Comparison of ENCODE assay signal across 14 mouse cellular contexts in genomic region chr5:66139634-66140295, GRCm38 (mm10). TPM values are rescaled to one million over a fixed set of nuclear protein-coding genes. Genes with fewer than 3 reads are reported as not detected.
DNase-seq lines count a peak whose midpoint lies in the region; ATAC-seq and TF ChIP-seq lines count a peak whose summit lies in the region.
"Had no signal": no experiment of that assay in that cellular context is flagged by ENCODE, and none has a peak within 500 bp of the region (broad histone marks: within the 10 kb centered on the region; RNA-seq: fewer than 3 reads in every experiment).

No protein-coding gene starts in this region.

- peak overlapping the region; percentile 45; the same call in 1 of the 2 replicates for H3K27ac ChIP-seq in kidney, embryonic 16.5 days (ENCODE audit: low read length)
- H3K27ac ChIP-seq in small intestine, adult 2 months (ENCODE audit: insufficient read depth, low read depth, low read length): 0 out of 2 replicates have a peak overlapping the region, but pooled peaks have one; percentile 15
- H3K27ac ChIP-seq: limb, embryonic 12.5 days had no signal

- H3K4me1 ChIP-seq in kidney, embryonic 16.5 days (ENCODE audit: insufficient read depth, low read length): peaks cover 13% of the 10 kb centered on the region; the same call in 1 of the 2 replicates
- H3K4me1 ChIP-seq in small intestine, adult 2 months (ENCODE audit: control insufficient read depth, insufficient read depth, insufficient read length, low read length): peaks cover 5% of the 10 kb centered on the region; the same call in 1 of the 2 replicates

- peak; percentile 71 for ATAC-seq in common myeloid progenitor, adult 5-6 weeks (replicated peaks; ENCODE audit: low read depth, poor library complexity, severe bottlenecking)
- peak; percentile 64 for ATAC-seq in kidney, embryonic 16.5 days (ENCODE audit: low FRiP score, low TSS enrichment)

- 17% methylated on average over 6 of the region's 6 CpGs for WGBS in kidney, embryonic 16.5 days
- 16% methylated on average over 6 of the region's 6 CpGs for WGBS in small intestine, adult 2 months

- no peaks in the 10 kb centered on the region for H3K36me3 ChIP-seq in kidney, embryonic 16.5 days (ENCODE audit: insufficient read depth, low read length)
- H3K36me3 ChIP-seq in small intestine, adult 2 months (ENCODE audit: control insufficient read depth, insufficient read depth, low read length): no peaks in the 10 kb centered on the region; the same call in 1 of the 2 replicates
- H3K36me3 ChIP-seq: limb, embryonic 12.5 days had no signal

- TF ChIP-seq CTCF in small intestine, adult 2 months (IDR thresholded peaks at IDR 0.05; ENCODE audit: extremely low read depth, insufficient read length, insufficient replicate concordance, low read depth, low read length): no peak

- H3K4me3 ChIP-seq in kidney, embryonic 16.5 days (ENCODE audit: low read length): no peak overlapping the region
- H3K4me3 ChIP-seq in small intestine, adult 2 months (ENCODE audit: low read depth, low read length): no peak overlapping the region
- H3K4me3 ChIP-seq: erythroblast, embryonic 14.5 days; limb, embryonic 12.5 days had no signal

- no peaks in the 10 kb centered on the region for H3K27me3 ChIP-seq in kidney, embryonic 16.5 days (ENCODE audit: insufficient read depth, low read length)
- no peaks in the 10 kb centered on the region for H3K27me3 ChIP-seq in small intestine, adult 2 months (ENCODE audit: control insufficient read depth, insufficient read depth, low read length)

- H3K9ac ChIP-seq in kidney, embryonic 16.5 days (replicated peaks; ENCODE audit: low read length): no peak overlapping the region
- H3K9ac ChIP-seq: limb, embryonic 12.5 days had no signal

- H3K4me2 ChIP-seq in kidney, embryonic 16.5 days (replicated peaks; ENCODE audit: low read depth, low read length): no peak overlapping the region
- H3K4me2 ChIP-seq: limb, embryonic 12.5 days had no signal

- no peaks in the 10 kb centered on the region for H3K9me3 ChIP-seq in kidney, embryonic 16.5 days (ENCODE audit: low read length)
- H3K9me3 ChIP-seq: limb, embryonic 12.5 days had no signal

- peak; percentile 50 for DNase-seq in kidney, adult 18-20 months
- DNase-seq in kidney, postnatal 4 days: no peak
- no peak for DNase-seq in layer of hippocampus, adult 9-10 months (ENCODE audit: low spot score)
- DNase-seq in thymus, postnatal 4 days: no peak
- no peak for DNase-seq in heart, postnatal 4 days
- DNase-seq: adrenal gland, postnatal 25 days; cerebellum, postnatal 25 days; layer of hippocampus, adult 9-11 months; lung, postnatal 4 days had no signal

- no peak for TF ChIP-seq POLR2A in small intestine, adult 2 months (IDR thresholded peaks at IDR 0.05; ENCODE audit: low read depth, low read length)

RNA-seq across cellular contexts. Expression of gene Rbm47, which starts 33.2 kb away (rescaled TPM):
- total RNA-seq in common myeloid progenitor, adult 5-6 weeks (2017): 2.7 and 7.0 TPM in 2 replicates
- polyA plus RNA-seq in kidney, embryonic 16.5 days (2015; fragmentation: Nextera tagmentation; extraction: Ambion mirVana): 75.0 and 85.6 TPM in 2 replicates
- 142 and 310 TPM in 2 replicates for polyA plus RNA-seq in small intestine, adult 2 months (2012; rRNA removed)
- 1 to 10 TPM; 1.8 to 2.9 TPM for total RNA-seq in heart, postnatal 4 days (2021)
